Mouse (Mus musculus): ENCODE results near the gene Npas2.

DNA sequence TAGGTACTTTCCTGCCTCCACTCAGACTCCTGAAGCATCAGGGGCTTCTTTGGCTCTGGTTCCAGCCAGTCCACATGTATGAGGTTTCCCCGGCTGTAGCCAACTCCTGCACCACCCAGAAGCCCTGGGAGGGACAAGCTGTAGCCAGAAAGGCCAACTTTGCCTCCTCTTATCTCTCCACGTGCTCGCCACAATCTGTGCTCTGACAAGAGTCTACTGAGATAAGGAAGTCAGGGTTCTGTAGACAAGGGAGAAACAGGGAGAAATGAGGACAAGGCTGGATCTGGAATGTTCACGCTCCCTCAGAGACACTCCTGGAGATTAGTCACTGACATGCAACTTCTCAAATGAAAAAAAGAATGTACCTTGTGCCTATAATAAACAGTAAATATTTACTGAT, 12.2 kb downstream of the Npas2 start:
- TF ChIP-seq CTCF (IDR thresholded peaks at IDR 0.05; ENCODE audit: borderline replicate concordance, extremely low read depth, insufficient read depth, insufficient read length) (no peak), POLR2A (IDR thresholded peaks at IDR 0.05; ENCODE audit: borderline replicate concordance, extremely low read depth, insufficient read depth, insufficient read length, poor library complexity, severe bottlenecking) (no peak)
